Mouse (Mus musculus) kidney, postnatal 0 days (tissue): ENCODE data around the gene Gcm1. TPM values are rescaled to one million over a fixed set of nuclear protein-coding genes. Genes with fewer than 3 reads are reported as not detected.

Experiments used
- ATAC-seq: fragments of 200-750 bp; cut with Nextera tagmentation; replicated peaks from 2 replicates; pipeline ENCODE4 v1.8.0; 2017; ENCODE audit warnings: low read depth, moderate number of reproducible peaks, moderate TSS enrichment, moderate library complexity; ENCODE audit not compliant: low FRiP score
- DNase-seq: peaks from one replicate; pipeline ENCODE4 v3.0.0-alpha.2; 2016; ENCODE audit warnings: low spot score
- H3K27ac ChIP-seq: fragments of 300-500 bp; sonication (generic); 2 replicates; pipeline ENCODE4 v1.5.1; 2014; ENCODE audit warnings: mild to moderate bottlenecking
- H3K27me3 ChIP-seq: fragments of 300-500 bp; sonication (generic); 2 replicates; pipeline ENCODE4 v1.6.1; 2014; ENCODE audit warnings: low read length, mixed read lengths; ENCODE audit not compliant: insufficient read depth
- H3K36me3 ChIP-seq: fragments of 300-500 bp; sonication (generic); 2 replicates; pipeline ENCODE4 v1.6.1; 2014; ENCODE audit warnings: low read length, mixed read lengths; ENCODE audit not compliant: insufficient read depth
- H3K4me1 ChIP-seq: fragments of 300-500 bp; sonication (generic); replicated peaks from 2 replicates; pipeline ENCODE4 v1.6.1; 2014; ENCODE audit warnings: antibody characterized with exemption, low read length, mixed read lengths; ENCODE audit not compliant: insufficient read depth
- H3K4me2 ChIP-seq: fragments of 300-500 bp; sonication (generic); 2 replicates; pipeline ENCODE4 v1.6.1; 2014; ENCODE audit warnings: mild to moderate bottlenecking, low read length, moderate library complexity, mixed read lengths
- H3K4me3 ChIP-seq: fragments of 300-500 bp; sonication (generic); replicated peaks from 2 replicates; pipeline ENCODE4 v1.5.1; 2014; ENCODE audit warnings: low read depth, low read length
- H3K9ac ChIP-seq: fragments of 300-500 bp; sonication (generic); 2 replicates; pipeline ENCODE4 v1.6.1; 2014; ENCODE audit warnings: low read depth, low read length
- H3K9me3 ChIP-seq: fragments of 300-500 bp; sonication (generic); replicated peaks from 2 replicates; pipeline ENCODE4 v1.6.1; 2016; ENCODE audit warnings: low read length, inconsistent platforms, mixed read lengths
- CTCF ChIP-seq: IDR thresholded peaks from 2 replicates; pipeline ENCODE4 v1.5.1; 2016; ENCODE audit warnings: antibody characterized with exemption, low read depth, mild to moderate bottlenecking, moderate library complexity
- WGBS: fragments of 180-500 bp; shearing (Covaris S2); extraction: QIAGEN DNeasy Blood & Tissue Kit; methylation state at CpG from one replicate; pipeline ENCODE4 v1.1.7; 2014; 5-methylcytosine and 5-hydroxymethylcytosine counted together
- polyA plus RNA-seq: library from polyadenylated mRNA; unstranded; fragments of >200 nt; fragmentation: Nextera tagmentation; extraction: Ambion mirVana; gene quantifications from 2 replicates; pipeline ENCODE4 v1.2.1, GENCODE M21; 2015

Gene Gcm1
- polyA plus RNA-seq, 1 experiment from 2014 or later: 1.3 TPM

DNA sequence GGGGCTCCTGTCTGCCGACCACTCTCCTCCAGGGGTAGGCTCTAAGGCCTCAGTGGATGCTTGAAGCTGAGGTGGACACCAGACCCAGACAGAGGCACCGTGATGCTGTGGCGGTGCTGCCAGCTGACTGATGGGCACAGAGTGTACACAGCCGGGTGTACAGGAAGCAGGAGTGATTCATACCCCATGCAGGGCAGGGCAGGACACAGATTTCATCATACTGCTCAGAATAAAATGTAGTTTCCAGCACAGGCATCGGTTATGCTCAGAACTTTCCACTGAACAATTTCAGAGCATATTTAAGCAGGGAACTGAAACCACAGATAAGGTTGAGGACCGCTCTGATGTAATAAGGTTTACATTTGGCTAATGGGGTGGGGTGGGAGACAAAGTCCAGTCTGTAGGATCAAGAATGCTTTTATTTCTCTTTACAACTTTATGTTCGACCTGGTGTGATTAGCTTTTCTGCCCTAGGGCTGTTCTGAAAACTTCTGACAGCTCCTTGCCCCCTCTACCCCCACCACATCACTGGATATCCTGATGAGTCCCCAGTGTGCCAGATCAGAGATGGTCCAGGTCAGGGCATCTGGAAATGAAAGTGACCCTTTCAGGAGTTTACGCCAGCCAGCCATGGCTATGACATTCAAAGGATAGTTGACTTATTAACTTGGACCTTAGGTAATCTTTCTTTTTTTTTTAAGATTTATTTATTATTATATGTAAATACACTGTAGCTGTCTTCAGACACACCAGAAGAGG lies 29.4 kb upstream of the Gcm1 start:
- Histone ChIP-seq H3K4me1 (peaks cover 10% of the 10 kb centered on the region), H3K4me2 (no peak overlapping the region), H3K4me3 (no peak overlapping the region), H3K9ac (no peak overlapping the region), H3K36me3 (no peaks in the 10 kb centered on the region), H3K9me3 (no peaks in the 10 kb centered on the region), H3K27ac (peak overlapping the region; percentile 68), H3K27me3 (no peaks in the 10 kb centered on the region)
- WGBS: 42% methylated on average over 8 of the region's 8 CpGs
- TF ChIP-seq CTCF: no peak
- ATAC-seq (peak; percentile 72), DNase-seq (peak; percentile 50)

DNA sequence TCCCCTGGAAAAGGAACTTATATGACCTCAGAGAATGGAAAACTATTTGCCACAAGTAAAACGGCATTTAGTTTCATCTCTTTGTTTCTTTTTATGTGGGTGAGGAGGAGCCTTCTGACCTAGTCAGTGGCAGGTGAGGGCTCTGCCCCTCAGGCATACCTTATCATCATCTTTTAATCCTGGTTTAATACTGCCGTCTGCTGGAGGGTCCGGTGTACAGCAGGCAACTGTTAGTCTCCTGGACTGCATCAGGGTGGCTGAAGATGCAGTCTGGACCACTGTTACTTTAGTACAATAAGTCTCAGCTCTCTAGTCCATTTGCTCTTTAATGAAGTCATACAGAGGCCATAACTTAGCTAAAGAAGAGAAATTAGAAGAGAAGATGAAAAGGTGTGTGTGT lies 26.9 kb upstream of the Gcm1 start:
- no peak overlapping the region for H3K27ac ChIP-seq
- no peaks in the 10 kb centered on the region for H3K27me3 ChIP-seq
- TF ChIP-seq CTCF: peak; percentile 91
- H3K4me1 ChIP-seq: peaks cover 10% of the 10 kb centered on the region
- no peaks in the 10 kb centered on the region for H3K36me3 ChIP-seq
- 9% methylated on average over 3 of the region's 3 CpGs for WGBS
- ATAC-seq (no peak), DNase-seq (peak; percentile 76)
- no peaks in the 10 kb centered on the region for H3K9me3 ChIP-seq
- no peak overlapping the region for H3K4me3 ChIP-seq
- H3K4me2 ChIP-seq: no peak overlapping the region
- no peak overlapping the region for H3K9ac ChIP-seq

DNA sequence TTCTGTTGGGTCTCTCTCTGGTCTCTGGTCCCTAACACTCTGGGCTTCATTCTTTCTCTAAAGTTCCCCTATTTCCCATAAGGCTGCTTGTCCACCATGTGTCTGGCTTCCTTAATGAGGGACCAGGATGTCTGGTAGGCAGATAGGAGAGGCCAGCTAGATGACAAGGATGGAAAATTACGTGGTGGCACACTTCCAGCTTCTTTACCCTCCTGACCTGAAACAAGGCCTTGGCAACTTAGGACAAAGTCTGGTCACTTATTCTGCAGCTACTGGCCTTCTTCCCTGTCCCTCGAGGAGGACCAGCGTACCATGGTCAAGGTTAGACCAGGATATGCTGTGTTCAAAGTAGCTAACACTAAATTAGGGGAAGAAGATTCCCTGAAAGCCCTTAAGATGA lies 24.6 kb upstream of the Gcm1 start:
- Histone ChIP-seq H3K27me3 (no peaks in the 10 kb centered on the region), H3K4me1 (0 out of 2 replicates have a peak, but pooled peaks cover 1% of the 10 kb centered on the region), H3K9me3 (no peaks in the 10 kb centered on the region), H3K36me3 (no peaks in the 10 kb centered on the region), H3K4me3 (no peak overlapping the region), H3K4me2 (no peak overlapping the region), H3K9ac (no peak overlapping the region), H3K27ac (no peak overlapping the region)
- WGBS: 76% methylated on average over 3 of the region's 3 CpGs
- no peak for TF ChIP-seq CTCF
- no peak for ATAC-seq
- no peak for DNase-seq

DNA sequence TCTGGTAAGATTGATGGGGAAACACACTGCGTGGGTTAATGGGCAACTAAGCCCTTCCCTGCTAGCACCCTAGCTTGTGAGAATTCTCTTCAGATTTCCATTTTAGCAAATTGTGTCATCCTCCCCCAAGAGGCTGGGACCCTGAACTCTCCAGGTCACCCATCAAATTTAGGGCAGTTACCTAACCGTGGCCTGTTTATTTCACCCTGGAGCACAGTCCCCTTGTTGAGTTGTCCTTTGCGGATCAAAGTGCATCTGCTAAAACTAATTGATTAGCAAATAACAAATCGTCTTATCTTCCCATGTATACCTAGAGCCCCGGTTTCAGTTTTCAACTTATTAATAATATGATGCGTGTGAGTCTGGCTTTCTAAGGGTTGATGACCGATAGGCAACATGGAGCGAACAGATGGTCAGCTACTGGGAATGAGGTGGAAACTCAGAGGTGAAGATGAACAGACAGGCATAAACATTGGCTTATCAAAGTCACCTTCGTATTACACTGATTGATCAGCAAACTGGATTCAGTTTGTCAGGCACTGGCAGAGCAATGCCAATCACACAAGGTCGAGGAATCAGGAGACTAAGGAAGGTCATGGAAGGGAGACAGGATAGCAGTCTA lies 20.8 kb upstream of the Gcm1 start:
- H3K36me3 ChIP-seq: no peaks in the 10 kb centered on the region
- no peak for ATAC-seq
- no peak for TF ChIP-seq CTCF
- WGBS: 84% methylated on average over 10 of the region's 10 CpGs
- H3K9ac ChIP-seq: no peak overlapping the region
- no peaks in the 10 kb centered on the region for H3K27me3 ChIP-seq
- no peak for DNase-seq
- no peak overlapping the region for H3K4me2 ChIP-seq
- no peak overlapping the region for H3K27ac ChIP-seq
- H3K4me3 ChIP-seq: no peak overlapping the region
- H3K9me3 ChIP-seq: no peaks in the 10 kb centered on the region
- H3K4me1 ChIP-seq: no peaks in the 10 kb centered on the region

DNA sequence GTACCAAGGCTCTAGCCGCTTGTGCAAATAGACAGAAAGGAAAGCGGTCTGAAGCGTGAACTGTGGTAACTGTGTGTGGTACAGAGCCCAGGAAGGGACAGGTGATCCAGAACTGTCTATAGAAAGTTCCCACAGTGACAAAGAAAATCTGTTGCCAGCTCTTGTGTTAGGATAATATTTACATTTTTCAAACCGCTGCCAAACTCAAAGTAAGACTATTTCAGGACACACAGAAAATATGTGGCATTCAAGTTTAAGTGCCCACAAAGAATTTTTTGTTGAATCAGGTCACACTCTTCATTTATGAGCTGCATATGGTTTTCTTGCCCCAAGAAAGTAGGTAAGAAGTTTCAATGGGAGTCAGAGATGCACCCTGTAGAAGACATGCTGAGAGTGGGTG lies 18.8 kb upstream of the Gcm1 start:
- Histone ChIP-seq H3K27ac (no peak overlapping the region), H3K9me3 (no peaks in the 10 kb centered on the region), H3K36me3 (no peaks in the 10 kb centered on the region), H3K9ac (no peak overlapping the region), H3K27me3 (no peaks in the 10 kb centered on the region), H3K4me3 (no peak overlapping the region), H3K4me2 (no peak overlapping the region), H3K4me1 (no peaks in the 10 kb centered on the region)
- no peak for TF ChIP-seq CTCF
- DNase-seq: no peak
- WGBS: 91% methylated on average over 4 of the region's 4 CpGs
- ATAC-seq: no peak

DNA sequence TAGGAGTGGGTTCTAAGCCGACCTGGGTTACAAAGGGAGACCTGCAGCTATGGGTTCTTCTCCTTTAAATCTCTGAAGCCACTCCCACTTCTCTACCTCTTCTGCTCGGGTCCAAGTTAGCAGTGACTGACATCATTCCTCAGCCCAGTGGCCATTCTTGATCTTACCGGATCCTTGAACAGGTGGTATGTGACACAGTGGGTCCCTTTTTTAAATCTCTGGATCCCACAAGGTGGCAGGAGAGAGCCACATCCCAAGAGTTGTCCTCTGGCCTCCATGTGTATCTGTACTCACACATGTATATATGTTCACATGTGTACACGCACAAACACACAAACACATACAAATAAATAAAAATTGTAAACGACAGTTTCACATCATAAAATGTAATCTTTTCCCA lies 16.4 kb upstream of the Gcm1 start:
- Histone ChIP-seq H3K9me3 (no peaks in the 10 kb centered on the region), H3K36me3 (no peaks in the 10 kb centered on the region), H3K4me2 (no peak overlapping the region), H3K4me1 (no peaks in the 10 kb centered on the region), H3K9ac (no peak overlapping the region), H3K27ac (no peak overlapping the region), H3K27me3 (no peaks in the 10 kb centered on the region), H3K4me3 (no peak overlapping the region)
- ATAC-seq: peak; percentile 71
- DNase-seq: no peak
- 72% methylated on average over 5 of the region's 5 CpGs for whole genome bisulfite sequencing
- peak; percentile 50; the same call in 1 of the 2 replicates for TF ChIP-seq CTCF
